Mouse (Mus musculus) kidney, postnatal 4 days (tissue): ENCODE measurements around the gene Arrdc5.
A peak's percentile ranks its signal among the peaks of the same experiment; 100 is the strongest.

Experiments used
- DNase-seq, 2 experiments: peaks; one replicate each; pipeline ENCODE4 v3.0.0; 2021; ENCODE audit warnings: mixed read lengths in 2 of 2

Arrdc5 gene

GRCm38 (mm10) chr17:56303160-56303846, 3.2 kb upstream of the Arrdc5 start, which contains the start of gene Uhrf1:
Gene Uhrf1 (plus strand): TSS chr17:56303321.
- DNase-seq: peak; percentile 88 to 93

- DNase-seq: peak; percentile 70 to 82
Measured at GRCm38 (mm10) chr17:56302363-56302996, 2.4 kb upstream of the Arrdc5 start.

GRCm38 (mm10) chr17:56298238-56298637, 1.8 kb downstream of the Arrdc5 start:
- no peak for DNase-seq

DNA sequence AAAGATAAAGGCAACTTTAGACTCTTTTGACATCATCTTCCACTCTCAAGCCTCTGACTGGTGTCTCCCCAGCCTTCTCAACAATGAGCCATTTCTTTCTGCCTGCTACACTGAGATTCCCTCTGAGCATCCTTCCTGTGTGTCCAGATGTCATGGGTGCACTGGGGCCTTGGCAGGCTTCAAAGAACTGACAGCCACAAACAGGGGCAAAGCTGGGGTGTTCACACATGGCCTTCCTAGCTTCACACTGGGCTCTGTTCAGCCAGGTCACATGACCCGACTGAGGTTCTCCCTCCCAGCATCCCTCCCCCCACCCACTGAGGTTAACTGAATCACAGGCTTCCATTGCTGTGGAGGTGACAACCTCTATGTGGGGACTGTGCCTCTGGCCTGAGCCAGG, 3.9 kb downstream of the Arrdc5 start:
- DNase-seq: no peak

DNA sequence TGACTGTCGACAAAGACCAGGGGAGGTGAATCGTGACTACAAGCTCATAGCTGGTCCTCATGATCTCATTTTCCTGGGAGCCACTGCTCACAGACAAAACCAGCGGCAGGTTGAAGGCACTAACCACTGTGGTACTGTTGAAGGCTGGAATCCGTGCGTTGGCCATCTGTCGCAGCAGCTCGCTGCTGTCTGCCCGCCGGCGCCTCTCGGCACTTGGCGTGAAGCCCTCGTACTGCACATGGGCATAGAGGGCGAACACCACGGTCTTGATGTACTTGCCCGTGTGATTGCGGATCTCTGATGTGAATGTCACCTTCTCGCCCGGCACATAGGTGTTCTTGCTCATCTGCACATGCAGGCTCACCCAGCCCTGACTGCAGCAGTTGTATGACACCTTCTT, 5.8 kb downstream of the Arrdc5 start:
- no peak for DNase-seq

- no peak for DNase-seq
Measured at GRCm38 (mm10) chr17:56293291-56293690, 6.8 kb downstream of the Arrdc5 start.

DNA sequence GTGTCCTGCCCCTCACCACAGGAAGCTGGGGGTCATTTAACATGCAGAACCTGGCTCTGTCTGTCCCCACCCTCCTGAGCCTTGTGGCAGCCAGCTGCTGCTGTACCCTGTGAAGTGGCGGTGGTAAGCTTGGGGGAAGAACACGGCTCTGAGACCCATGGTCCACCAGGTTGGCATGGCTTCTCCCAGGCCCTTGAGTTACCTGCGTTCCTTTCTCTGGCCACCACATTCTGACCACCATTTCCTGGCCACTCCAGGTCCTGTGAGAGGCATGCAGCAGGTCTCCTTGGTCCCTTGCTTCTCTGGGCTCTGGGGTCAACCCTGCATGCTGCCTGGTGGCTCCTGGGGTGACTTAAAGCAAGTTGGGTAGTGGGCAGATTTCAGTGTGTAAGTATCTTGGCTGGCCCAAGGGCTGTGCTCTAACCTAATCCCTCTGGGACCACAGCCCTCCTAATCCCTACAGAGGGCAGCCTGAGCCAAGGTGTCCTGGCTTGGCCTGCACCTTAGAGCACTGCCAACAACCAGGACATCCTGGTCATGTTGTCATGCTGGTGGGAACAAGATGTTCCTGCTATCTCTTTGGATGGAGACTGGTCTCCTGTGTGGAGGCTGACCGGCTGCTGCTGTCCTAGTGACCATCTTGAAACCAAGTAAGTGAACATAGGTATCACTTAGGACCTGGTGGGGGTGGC, 7.4 kb downstream of the Arrdc5 start, which contains the start of gene Plin3:
Gene Plin3 (minus strand): TSS at position 343 of the 692 bp plus-strand sequence.
- no peak for DNase-seq

- DNase-seq: peak in 1 of 2 experiments; percentile 51
Measured at GRCm38 (mm10) chr17:56291826-56292475, 8.1 kb downstream of the Arrdc5 start.

DNA sequence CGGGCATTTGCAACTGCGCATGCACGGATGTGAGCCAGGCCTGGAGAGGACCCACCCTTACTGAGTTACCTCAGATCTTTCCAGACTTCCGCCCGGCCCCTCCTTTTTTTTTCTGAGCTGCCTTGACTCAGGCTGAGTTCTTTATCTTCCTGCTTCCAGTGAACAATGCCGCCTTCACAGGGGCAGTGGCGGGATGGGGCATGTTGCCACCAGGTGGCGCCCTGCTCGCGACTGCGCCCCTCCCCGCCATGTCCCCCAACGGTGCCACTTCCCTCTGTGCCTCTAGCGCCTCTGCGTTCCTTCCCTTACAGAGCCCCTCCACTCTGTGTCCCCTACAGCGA, 8.9 kb downstream of the Arrdc5 start:
- peak; percentile 92 to 94 for DNase-seq

DNA sequence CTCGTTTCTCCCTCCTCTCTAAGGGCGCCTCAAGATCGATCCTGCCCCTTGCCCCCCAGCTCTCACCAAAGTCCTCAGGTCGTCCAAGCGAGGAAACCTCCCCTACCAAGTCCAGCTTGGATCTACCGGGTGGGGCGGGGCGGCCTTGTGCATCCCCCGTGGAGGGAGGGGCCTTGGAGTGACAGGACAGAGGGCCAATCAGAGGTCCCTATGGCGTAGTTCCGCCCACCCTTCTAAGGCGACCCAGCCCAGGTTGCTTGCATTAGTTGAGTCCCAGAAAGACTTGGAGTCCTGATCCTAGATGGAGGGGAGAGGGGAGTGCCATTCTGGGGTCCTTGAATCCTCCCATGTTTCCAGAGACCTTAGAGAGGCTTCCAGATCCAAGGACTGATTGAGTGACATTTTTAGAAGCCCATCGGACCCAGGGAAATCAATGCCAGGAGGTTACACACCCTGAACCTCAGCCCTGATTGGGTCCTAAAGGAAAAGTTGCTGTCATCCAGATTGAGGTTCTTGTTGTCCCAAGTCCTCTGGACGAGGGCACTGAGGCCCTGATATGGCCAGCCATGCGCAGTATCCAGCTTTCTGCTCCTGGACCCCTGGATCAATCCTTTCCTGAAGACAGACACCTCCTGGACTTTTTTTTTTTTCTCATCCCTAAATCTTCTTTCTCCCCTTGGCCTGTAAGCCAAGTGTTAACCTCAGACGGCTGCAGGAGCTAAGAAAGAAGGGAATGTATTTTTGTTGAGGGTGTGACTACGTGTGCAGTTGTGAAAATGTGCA, 9.5 kb downstream of the Arrdc5 start:
- peak; percentile 99 for DNase-seq

DNA sequence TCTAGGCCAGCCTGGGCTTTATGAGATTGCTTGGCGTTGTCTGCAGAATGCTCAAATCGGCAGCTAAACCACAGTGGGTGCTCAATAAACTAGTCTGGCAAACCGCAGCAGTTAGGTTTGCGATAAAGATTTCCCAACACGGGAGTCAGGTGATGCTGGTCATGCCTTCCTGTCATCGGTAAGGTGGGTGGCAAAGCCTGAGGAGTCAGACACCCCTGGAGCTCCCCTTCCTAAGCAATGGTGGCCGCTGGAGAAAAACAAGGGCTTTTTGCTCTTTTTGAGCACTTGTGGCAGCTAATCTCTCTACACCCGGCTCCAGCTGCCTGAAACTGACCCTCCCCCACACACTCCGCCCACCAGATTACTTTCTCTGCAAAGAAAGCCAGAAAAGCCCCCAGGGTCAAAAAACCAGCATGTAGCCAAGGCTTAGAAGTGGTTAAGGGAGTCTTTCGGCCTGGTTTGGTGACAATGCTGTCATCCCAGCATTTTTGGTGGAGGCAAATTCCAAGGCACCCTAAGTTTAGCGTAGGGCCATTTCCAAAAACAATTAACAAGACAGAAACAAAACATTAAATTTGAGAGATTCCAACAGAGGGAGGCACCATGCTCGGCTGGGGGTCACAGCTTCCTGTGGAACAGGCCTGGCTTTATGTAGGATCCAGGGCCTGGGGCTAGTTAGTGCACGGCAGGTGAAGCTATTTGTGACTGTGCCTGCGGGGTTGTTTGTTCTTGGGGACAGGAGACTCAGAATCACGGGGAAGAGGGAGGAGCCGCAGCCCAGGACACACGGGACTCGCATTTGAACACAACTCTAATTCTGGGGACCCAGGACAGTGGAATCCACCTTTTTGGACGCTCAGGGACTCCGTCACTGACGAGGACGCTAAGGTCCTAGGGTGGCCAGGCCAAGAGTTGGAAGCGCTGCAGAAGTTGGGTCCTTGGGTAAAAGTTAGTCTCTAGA, 10.4 kb downstream of the Arrdc5 start:
- peak; percentile 81 to 88 for DNase-seq

DNA sequence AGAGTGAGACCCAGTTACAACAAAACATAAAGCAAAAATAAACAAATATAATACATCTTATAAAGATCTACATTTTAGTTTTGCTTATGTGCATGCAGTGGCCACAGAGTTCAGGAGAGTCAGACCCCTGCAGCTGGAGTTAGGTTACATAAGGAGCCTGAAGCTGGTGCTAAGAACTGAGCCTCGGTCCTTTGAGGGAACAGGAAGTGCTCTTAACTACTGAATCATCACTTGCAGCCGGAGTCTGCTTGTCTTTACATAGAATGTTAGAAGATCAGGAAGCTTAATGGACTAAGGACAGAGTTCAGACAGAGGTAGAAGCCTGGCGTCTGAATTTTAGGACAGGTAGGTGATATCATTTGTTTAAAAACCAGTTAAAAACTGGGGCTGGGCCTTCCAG, 11.2 kb downstream of the Arrdc5 start:
- no peak for DNase-seq

DNA sequence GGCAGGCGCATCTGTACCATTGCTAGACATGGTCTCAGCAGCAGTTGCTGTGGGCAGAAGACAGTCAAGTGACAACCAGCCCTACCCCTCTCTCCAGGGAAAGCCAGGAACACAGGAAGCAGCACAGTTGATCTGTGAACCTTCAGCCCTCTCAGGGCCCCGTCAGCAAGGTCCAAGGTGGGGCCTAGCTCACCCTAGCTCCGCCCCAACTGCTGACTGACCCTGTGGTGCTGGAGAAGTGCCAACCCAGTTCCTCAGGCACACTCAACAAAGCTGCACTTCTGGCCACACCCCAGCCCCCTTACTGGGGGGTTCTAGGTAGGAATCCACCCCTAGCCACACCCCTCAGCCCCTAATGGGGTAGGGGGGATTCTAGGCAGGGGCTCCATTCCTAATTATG, 12.3 kb downstream of the Arrdc5 start:
- DNase-seq: peak; percentile 70 to 79

- DNase-seq: no peak
Measured at GRCm38 (mm10) chr17:56285995-56286394, 14.1 kb downstream of the Arrdc5 start.

- DNase-seq: no peak
Measured at GRCm38 (mm10) chr17:56283316-56283715, 16.8 kb downstream of the Arrdc5 start.

- DNase-seq: no peak
Measured at GRCm38 (mm10) chr17:56282802-56283201, 17.3 kb downstream of the Arrdc5 start.

DNA sequence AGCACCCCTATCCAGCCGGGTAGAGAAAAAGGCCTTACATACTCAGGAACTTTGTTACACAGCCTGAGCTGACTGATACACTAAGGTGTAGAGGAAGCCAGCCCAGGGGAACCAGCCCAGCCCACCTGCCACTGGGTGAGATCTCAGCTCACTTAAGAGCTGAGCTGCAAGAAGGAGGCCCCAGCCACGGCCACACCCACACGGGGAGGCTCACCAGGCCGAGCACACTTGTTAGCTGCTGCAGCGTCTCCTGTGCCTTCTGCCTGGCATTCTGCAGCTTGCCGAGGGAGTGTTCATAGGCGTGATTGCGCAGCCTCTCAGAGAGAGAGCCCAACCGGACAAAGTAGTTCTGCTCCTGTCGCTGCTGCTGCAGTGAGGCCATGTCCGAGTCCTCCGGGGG, 18.9 kb downstream of the Arrdc5 start:
- no peak for DNase-seq

- no peak for DNase-seq
Measured at GRCm38 (mm10) chr17:56279481-56280155, 20.5 kb downstream of the Arrdc5 start.

GRCm38 (mm10) chr17:56278340-56278739, 21.7 kb downstream of the Arrdc5 start:
- DNase-seq: no peak

DNA sequence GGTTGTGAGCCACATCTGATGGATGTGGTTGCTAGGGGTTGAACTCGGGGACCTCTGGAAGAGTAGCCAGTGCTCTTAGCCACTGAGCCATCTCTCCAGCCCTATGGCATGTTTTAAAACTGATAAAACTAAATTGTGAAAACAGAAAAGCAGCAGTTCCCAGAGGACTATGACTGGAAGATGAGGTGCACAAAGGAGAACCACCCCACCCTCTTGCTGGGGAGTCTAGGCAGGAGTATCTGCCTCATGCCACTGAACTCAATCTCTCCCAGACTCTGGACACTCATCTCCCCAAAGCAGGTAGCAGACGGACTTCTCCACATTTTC, 22.6 kb downstream of the Arrdc5 start:
- DNase-seq: no peak
